Mouse (Mus musculus): Measurements from ENCODE around the gene Sh2d2a.
"Not testable (repeated sequence)": the region's sequence is repeated elsewhere in the genome, so short reads cannot be mapped to it uniquely, and the experiment has no call there.

The Sh2d2a gene

DNA sequence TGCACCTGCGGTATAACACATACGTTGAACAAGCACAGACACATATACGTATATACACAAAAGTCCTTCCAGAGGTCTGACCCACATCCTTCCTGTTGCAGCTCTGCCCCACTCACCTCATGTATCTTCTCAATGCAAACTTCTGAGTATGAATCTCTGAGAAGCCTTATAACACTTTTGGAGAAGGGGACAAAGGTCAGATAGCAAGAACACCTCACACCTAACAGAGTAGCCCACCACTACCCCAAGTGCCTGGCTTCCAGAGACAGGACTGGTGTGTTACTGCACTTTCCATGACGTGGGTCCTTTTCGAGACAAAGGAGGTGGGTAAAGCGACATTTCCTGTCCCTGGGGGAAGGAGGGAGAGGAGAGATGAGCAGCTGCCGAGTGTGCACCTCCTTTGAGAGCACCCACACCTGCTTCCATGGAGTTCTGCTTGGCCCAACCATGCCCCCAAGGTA lies at the start of gene Sh2d2a:
TSS of gene Sh2d2a (plus strand) at position 106 of the 461 bp plus-strand sequence.
- no peak for DNase-seq (ENCODE audit: low read depth, low spot score)

DNA sequence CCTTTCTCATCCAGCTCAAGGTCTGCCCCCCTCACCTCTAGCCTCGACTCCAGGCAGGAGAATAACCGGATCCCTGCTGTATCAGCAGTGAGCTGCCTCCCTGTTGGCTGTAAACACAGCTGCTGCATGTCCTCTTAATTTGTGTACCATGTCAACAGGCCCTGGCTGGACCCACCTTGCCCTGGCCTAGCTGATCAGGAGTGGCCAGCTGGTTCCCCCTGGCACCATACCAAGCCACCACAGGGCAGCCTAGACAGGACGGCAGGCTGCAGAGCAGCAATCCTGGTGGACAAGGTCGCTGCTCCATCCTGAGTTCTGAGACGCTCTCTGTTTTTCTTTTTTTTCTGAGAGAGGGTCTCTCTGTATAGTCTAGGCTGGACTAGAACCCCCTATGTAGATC lies 44.9 kb upstream of the Sh2d2a start:
- DNase-seq (ENCODE audit: low read depth, low spot score): no peak

DNA sequence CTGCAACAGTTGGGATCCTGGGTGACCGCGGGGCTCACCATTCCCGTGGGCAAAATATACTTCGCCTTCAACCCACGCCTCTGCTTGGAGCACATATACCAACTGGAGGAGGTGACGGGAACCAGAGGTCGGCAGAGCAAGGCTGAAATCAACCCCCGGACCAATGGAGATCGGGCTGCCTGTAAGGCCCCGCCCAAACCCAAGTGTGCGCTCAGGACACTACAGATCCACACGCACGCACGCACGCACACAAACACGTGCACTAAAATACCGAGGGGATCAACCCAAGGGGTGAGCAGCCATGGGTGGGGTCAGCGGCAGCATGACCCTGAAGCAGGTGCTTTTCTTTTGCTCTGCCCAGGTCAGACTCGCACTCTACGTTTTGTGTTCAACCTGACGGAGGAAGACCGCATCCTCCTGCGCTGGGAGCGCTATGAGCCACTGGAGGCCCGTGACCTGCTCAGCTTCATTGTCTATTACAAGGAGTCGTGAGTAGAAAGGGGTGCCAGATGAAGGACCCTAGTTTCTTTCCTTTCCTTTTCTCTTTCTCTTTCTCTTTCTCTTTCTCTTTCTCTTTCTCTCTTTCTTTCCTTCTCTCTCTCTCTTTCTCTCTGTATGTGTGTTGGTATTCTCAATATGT lies 42.4 kb upstream of the Sh2d2a start:
- peak; percentile 73 for DNase-seq (ENCODE audit: low read depth, low spot score)

DNA sequence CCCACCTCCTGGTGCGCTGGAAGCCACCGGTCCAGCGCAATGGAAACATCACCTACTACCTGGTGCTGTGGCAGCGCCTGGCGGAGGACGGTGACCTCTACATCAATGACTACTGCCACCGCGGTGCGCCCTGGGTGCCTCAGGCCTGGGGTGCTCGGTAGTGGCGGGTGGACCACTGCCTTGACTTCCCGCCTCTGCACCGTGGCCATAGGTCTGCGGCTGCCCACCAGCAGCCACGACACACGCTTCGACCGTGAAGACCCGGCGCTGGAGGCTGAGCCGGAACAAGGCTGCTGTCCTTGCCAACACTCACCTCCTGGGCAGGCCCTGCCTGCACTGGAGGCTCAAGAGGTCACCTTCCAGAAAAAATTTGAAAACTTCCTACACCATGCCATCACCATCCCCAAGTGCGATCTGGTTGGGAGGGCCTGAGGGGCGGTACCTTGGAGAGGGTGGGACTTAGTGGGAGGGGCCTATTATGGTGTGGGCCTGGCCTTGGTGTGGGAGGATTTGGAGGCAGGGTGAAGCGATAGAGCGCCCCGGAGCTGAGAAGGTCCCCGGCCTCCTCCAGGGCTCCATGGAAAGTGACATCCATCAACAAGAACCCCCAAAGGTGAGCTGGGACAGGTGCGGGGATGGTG lies 37.1 kb upstream of the Sh2d2a start:
- peak; percentile 73 for DNase-seq (ENCODE audit: low read depth, low spot score)

DNA sequence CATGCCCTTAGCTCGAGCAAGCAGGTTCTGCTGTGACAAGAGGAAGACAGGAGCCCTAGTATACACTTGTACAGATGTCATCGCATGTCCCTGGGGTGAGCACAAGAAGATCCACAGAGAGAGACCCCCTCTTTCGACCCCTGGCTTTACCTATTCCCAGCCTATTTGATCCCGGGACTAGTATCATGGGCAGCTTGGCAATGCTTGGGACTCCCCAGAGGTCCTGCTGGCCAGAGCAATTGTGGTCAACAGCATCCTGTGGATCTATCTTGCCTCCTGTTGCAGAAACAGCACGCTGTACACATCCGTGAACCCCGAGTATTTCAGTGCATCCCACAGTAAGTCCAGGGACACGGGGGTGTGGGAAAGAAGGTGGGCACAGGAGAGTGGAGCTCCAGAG lies 35.3 kb upstream of the Sh2d2a start:
- DNase-seq (ENCODE audit: low read depth, low spot score): no peak

DNA sequence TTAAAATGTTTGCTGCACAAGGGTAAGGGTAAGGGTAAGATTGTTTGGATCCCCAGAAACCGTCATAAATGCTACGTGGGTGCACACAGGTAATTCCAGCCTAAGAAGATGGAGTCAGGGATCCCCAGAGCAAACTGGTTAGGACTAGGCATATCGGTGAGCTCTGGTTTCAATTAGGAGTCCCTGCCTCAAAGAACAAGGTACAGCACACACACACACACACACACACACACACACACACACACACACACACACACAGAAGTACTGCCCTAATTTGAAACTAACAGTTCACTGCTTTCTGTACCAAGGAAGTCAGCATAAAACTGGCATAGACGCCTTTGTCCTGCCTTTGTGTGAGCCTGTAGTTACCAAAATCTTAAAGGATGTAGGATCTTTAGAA lies 34.1 kb upstream of the Sh2d2a start:
- DNase-seq (ENCODE audit: low read depth, low spot score): no peak

DNA sequence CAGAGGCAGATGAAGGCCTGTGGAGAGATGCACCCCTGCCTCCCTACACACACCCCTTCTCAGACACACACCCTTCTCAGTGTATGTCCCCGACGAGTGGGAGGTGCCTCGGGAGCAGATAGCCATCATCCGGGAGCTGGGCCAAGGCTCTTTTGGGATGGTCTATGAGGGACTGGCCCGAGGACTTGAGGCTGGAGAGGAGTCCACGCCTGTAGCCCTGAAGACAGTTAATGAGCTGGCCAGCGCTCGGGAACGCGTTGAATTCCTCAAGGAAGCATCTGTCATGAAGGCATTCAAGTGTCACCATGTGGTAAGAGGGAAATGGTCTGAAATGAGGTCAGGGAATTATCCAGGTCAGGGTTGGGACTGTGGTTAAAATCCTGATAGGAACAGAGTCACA lies 33.7 kb upstream of the Sh2d2a start:
- DNase-seq (ENCODE audit: low read depth, low spot score): no peak

DNA sequence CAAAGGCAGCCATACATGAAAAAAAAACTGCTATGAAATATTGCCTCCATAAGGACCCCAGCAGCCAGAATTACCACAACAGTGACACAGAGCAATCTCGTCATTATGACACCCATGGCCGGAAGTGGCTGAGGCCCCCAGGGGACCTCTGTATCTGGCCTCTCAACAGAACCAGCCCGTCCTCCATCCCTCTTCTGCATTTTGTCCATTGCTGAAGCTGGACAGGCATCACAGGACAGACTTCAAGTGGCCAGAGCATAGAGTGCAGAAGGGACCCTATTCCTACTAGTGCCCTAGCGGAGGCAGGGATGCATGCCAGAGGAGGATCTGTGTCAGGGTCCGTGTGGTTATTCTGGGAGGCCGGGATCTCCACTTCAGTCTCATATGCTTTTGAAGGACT lies 30.4 kb upstream of the Sh2d2a start:
- no peak for DNase-seq (ENCODE audit: low read depth, low spot score)

DNA sequence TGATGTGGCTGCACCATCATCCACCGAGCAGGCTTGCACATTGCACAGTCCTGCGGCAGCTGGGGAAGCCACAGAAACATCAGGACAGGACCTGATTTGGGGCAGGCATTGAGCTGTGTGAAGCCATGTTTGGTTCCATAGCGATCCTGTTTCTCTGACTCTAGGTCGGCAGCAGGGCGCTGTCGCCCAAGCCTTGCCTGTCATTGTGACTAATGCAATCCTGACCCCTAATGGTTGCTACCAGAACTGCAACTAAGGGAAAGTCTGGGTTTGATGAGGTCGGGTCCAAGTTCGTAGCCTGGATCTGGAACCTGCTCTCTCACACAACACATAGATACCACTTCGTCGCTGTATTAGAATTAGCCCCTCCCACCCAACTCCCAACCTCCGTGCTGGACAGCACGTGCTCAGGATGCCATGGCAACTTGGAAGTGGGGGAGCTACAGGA lies 29.9 kb upstream of the Sh2d2a start:
- peak; percentile 89 for DNase-seq (ENCODE audit: low read depth, low spot score)

DNA sequence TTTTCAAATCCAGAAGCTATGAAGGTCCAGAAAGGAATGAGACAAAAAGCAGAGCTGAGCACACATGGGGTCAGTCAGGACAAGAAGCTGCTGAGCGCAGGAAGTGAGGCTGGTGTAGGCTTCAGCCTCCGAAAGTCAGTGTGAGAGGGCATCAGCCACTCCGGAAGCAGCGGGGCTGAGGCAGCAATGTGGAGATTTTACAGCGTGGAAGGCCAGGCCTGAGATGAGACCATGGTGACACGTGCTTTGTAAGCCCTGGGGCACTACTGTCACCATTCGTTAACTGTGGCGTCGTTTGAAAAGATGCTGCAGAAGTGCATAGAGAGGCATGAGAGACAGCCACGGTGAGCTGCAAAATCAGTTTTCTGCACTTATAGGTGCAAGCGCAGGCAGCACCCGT lies 28.3 kb upstream of the Sh2d2a start:
- no peak for DNase-seq (ENCODE audit: low read depth, low spot score)

DNA sequence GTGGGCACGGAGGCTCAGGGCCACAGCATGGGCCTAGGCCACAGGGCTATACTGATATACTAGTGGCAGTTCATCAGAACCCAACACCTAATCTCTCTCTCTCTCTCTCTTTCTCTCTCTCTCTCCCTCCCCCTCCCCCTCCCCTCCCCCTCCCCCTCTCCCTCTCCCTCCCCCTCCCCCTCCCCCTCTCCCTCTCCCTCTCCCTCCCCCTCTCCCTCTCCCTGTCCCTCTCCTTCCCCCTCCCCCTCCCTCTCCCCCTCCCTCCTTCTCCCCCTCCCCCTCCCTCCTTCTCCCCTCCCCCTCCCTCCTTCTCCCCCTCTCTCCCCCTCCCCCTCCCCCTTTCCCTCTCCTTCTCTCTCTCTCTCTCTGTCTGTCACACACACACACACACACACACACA lies 22.3 kb upstream of the Sh2d2a start, which contains the start of gene Pear1:
TSS of gene Pear1 (minus strand) at position 101 of the 400 bp plus-strand sequence.
- DNase-seq (ENCODE audit: low read depth, low spot score): not testable (repeated sequence)

DNA sequence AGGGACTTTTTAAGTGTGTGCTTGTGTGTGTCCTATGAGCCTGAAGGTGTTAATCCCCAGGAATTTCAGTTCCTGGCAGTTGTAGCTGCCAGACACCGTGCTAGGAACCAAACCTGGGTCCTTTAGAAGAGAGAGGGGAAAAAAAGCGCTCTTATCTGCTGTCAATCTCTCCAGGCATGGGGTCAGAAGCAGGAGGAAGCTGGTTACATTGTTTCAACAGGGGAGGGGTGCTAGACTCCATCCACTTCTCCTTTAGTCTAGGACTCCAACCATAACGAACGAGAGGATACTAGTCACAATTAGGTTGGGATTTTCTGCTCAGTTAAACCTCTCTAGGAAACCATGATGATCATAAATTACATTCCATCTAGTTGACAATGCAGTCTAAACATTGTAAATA lies 18.1 kb upstream of the Sh2d2a start:
- DNase-seq (ENCODE audit: low read depth, low spot score): no peak

DNA sequence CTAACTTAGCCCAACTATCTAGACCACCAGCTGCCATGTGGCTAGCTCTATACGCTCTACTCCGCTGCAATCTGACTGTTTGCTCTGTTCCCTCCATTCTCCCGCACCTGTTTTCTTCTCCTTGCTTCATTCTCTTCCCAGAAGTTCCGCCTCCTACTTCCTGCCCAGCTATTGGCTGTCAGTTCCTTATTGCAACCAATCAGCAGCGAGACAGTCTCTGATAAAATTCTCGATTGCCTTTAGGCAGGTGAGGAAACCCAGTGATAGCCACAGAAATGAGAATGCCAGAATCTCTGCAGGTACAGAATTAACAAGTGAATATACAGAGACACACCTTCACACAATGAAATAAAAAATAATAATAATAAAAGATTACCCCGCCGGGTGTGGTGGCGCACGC lies 17.5 kb upstream of the Sh2d2a start:
- DNase-seq (ENCODE audit: low read depth, low spot score): peak; percentile 80

DNA sequence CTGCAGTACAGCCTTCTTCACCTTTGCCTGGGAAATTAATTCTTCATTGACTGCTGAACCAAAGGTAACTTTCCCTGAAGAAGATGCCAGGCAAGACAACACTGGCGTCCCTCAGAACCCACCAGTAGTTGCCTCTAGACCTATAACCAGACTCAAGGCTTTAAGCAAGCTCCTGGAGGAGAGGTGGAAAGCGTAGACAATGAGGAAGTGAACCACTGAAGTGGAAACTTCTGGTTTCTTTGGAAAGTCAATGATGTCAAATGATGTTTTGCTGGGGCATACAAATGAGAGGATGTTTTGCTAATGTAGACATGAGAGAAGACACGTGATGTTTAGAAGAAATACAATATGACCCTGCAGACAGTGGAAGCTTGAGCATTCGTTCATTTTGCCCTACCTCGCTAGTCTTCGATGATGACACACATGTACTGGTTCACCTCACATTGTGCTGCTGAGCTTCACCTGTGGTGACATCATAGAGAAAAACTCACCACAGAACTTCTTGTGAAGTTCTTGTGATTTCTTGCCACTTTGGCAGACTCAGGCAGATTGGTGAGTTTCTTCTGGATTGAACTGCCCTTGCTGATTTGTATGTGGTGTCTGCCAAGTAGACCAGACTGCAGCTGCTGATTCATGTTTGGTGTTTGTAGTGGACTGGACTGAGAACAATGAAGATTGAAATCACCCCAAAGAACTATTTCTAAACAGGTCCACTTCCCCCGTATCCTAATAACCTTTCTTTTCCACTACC lies 14.3 kb upstream of the Sh2d2a start:
- DNase-seq (ENCODE audit: low read depth, low spot score): no peak

DNA sequence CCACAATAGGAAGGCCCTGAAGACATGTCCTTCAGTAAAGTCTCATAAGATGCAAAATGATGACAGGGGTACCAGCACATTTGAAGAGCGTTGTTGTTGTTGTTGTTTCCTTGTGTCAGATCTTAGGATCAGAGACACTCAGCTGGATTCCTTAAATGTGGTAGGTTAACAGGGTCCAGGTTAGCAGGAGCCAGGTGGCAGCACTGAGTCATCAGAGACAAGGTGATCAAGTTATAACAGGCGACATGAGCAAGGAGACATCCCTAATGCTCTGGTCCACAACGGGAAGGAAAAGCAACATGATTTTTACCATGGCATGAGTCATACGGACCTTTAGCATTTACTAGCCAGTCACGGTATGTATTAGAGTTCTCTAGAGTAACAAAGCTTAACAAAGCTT lies 13.1 kb upstream of the Sh2d2a start:
- peak; percentile 51 for DNase-seq (ENCODE audit: low read depth, low spot score)

DNA sequence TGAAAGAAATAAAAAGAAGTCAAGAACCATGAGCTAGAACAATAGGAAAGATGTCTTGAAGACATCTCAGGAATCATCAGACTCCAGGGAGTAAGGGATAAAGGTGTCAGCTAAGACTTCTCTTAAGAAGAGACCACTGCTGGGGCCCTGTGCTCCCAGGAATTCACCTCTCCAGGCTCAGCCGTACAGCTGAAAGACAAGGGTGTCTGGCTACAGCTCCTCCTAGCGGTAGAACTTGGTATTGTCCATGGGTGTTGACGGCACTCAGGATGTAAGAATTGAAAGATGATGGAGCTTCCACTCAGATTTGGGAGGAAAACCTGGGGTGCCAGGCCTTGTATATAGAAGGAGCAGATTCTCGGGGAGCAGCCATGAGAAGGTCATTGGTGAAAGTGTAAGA lies 7.9 kb upstream of the Sh2d2a start:
- DNase-seq (ENCODE audit: low read depth, low spot score): peak; percentile 84

DNA sequence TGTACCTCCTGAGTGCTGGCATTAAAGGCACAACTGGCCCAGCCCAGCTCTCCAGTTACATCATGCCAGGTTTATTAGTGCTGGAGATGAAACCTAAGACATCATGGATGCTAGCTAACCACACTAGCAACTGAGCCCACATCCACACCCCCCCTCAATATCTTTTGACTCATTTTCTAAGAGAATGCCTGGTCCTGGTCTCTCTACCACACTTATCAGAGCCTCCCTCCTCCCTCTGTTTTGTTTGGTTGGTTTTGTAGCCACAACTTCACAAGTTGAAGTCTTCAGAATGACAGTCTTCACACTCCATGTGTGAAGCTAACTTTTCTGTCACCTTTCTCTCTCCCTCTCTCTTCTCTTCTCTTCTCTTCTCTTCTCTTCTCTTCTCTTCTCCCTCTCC lies 5.7 kb upstream of the Sh2d2a start:
- no peak for DNase-seq (ENCODE audit: low read depth, low spot score)

DNA sequence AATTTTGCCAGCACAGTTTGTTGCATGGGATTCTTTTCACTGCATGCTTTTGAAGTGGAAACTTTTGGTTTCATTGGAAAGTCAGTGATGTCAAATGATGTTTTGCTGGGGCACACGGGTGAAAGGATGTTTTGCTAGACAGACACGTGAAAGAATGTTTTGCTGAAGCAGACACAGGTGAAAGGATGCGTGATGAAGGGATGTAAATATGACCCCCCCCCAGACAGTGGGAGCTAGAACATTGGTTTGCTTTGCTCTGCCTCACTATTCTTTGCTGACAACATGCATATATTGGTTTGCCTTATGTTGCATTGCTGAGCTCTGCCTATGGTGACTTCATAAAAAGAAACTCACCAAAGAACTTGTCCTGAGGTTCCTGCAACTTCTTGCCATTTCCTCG lies 1.6 kb upstream of the Sh2d2a start:
- DNase-seq (ENCODE audit: low read depth, low spot score): no peak

DNA sequence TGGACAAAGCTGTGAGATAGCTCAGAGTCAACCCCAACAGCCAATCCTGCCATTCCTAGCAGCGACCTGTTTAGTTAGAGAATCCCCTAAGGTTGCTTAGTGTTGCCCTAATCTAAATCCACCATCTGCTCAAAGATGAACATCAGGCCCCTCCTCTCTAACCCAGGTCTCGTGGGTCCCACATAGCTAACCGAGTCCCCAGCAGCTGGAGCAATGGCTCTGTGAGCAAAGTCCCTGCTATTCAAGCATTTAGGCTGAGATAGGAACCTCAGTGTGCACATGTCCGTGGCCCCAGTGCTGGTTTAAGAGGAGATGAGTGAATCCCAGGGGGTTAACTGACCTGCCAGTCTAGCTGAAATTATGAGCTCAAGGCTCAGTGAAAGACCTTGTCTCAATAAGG lies 369 bp upstream of the Sh2d2a start:
- no peak for DNase-seq (ENCODE audit: low read depth, low spot score)

DNA sequence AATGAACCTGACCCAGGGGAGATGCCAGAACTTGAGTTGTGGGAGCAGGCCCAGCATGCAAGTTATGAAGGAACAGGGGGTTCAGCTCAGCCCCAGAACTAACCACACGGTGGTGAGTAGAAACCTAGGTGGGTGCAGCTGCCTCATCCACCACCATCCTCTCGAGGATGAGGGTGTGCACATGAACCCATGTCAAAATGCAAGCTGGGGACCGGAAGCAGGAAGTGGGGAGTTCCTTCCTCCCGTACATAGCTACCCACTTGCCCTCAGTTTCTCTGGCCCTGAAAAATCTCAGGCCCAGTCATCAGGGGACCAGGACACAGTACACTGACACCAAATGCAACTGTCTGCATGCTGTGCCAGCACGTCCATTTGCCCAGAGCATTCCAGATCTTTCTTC lies 1.1 kb downstream of the Sh2d2a start:
- no peak for DNase-seq (ENCODE audit: low read depth, low spot score)

DNA sequence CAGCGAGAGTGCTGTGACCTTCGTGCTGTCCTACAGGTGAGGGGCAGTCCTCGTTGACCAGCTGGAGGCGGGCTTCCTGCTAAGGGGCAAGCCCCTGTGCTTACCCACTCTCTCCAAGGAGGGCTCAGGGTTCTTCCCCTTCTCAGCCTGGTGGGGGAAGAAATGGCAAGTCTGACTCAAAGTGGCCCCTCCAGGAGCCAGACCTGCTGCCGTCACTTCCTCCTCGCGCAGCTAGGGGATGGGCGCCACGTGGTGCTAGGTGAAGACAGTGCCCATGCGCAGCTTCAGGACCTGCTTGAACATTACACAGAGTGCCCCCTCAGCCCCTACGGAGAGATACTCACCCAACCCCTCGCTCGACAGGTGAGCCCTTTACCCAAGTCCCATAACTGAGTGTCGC lies 2.6 kb downstream of the Sh2d2a start:
- DNase-seq (ENCODE audit: low read depth, low spot score): no peak

DNA sequence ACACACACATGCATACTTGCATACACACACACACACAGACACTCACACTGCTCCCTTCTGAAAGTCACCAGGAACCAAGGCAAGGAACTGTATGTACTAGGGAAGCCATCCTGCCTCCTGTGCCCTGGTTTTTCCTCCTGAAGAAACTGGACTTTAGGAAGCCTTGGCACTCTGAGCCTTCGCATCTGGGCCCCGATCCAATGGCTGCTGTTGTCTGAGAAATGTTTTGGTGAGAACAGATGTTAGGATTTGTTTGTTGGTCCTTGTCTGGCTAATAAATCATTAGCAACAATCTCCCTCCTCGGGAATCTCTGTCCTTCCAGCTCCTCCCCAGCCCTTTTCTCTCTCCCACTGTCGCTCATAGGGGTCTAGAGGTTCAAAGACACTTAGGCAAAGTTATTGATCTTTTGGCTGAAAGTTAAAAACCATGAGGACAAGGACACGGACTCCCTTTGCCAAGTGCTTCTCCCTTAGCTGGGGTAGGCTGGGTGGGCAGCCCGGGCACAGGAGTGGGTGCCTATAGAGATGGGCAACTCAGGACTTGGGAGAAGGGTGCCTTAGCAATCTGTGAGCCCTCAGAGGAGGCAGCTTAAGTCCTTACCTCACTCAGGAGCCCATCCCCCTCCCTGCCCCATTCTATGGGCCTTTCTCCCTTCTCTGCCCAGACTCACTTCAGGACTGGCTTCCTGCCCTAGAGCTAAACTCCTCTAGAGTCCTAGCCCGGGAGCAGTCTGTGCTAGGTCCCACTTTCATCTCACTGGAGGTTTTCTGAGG lies 8.4 kb downstream of the Sh2d2a start:
- no peak for DNase-seq (ENCODE audit: low read depth, low spot score)

Data from R1 (cell line).